Mouse (Mus musculus): ENCODE measurements around the gene Rdm1.

The Rdm1 gene

DNA sequence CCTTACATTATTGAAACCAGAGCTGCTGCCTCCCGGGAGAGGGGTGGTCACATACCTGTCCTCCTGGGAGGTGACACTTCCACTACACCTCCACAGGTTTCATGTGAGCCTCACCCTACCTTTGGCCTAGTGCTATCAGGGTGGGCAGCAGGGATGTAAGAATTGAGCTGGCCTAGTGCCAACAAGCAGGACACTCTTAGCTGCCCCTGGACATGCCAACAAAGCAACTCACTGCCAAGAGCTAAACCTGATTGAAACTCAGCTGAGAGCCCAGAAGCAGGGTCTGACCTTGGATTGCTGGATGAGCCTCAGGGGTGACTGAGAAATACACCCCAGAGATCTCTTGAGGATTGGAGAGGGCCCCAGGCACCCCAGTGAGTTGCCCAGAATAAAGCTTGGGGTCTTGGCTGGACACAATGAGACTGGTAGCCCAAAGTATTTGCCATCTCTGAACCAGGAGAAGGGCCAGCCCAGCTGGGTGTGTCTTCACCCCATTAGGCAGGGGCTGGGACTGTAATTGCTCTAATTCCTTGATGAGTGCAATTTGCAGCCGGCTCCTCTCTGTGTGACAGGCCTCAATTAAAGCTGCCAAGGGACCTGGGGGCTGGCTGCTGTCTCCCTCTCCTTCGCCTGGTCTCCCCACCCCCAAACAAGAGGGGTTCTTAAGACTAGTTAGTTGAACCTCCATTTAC, 53.8 kb downstream of the Rdm1 start:
- no peak for DNase-seq (ENCODE audit: low read depth)

DNA sequence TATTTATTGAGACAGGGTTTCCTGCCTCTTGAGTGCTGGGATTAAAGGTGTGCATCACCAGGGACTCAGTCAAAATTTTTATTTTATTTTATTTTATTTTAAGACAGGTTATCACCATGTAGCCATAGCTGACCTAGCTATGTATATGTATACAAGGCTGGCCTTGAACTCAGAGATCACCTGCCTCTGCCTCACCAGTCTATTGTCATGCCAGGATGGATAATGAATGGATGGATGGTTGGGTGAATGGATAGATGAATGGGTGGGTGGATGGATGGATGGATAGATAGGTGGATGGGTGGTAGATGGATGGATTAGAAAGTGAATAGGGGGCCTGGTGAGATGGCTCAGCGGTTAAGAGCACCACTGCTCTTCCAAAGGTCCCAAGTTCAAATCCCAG, 55.0 kb downstream of the Rdm1 start:
- no peak for DNase-seq (ENCODE audit: low read depth)

DNA sequence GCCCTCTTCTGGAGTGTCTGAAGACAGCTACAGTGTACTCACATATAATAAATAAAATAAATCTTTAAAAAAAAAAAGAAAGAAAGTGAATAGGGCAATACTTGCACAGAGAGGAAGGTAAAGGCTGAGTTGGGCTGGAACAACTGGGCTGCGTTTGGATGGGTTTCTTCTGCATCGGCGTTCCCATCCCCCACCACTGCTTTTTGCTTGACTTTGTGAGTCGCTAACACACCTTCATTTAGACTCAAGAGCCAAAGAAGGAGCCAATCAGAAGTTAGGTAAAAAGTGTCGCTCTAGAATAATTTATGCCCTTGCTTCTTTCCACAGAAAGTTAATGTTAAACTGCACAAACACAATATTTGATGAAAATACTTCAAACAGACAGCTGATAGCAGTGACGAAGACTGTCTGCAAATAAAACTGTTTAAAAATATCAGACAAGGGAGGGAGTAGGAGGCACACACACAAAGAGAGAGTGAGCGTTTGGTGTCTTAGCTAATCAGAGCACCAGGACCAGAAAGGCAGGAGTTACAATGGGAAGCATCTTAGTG, 55.5 kb downstream of the Rdm1 start:
- DNase-seq (ENCODE audit: low read depth) = no peak
